Mouse (Mus musculus) midbrain, embryonic 11.5 days (tissue): Measurements from ENCODE around the gene Rbm5. TPM values are rescaled to one million over a fixed set of nuclear protein-coding genes. Genes with fewer than 3 reads are reported as not detected.

Experiments
- ATAC-seq: fragments of 200-750 bp; cut with Nextera tagmentation; 2 replicates; pipeline ENCODE4 v1.8.0; 2017; ENCODE audit warnings: moderate TSS enrichment, moderate library complexity; ENCODE audit not compliant: low FRiP score
- DNase-seq: peaks from one replicate; pipeline ENCODE4 v3.0.0; 2015; ENCODE audit warnings: low spot score; ENCODE audit errors: missing footprints
- H3K27ac ChIP-seq: fragments of 300-500 bp; sonication (generic); 2 replicates; pipeline ENCODE4 v1.5.1; 2014; ENCODE audit warnings: low read depth, low read length
- H3K27me3 ChIP-seq: fragments of 300-500 bp; sonication (generic); 2 replicates; pipeline ENCODE4 v1.6.1; 2014; ENCODE audit warnings: mild to moderate bottlenecking, low read length, moderate library complexity, mixed read lengths; ENCODE audit not compliant: control insufficient read depth, insufficient read depth
- H3K36me3 ChIP-seq: fragments of 300-500 bp; sonication (generic); 2 replicates; pipeline ENCODE4 v1.6.1; 2014; ENCODE audit warnings: mild to moderate bottlenecking, low read length, moderate library complexity, mixed read lengths; ENCODE audit not compliant: control insufficient read depth, insufficient read depth
- H3K4me1 ChIP-seq: fragments of 300-500 bp; sonication (generic); 2 replicates; pipeline ENCODE4 v1.6.1; 2014; ENCODE audit warnings: low read length; ENCODE audit not compliant: control insufficient read depth, insufficient read depth
- H3K4me2 ChIP-seq: fragments of 300-500 bp; sonication (generic); 2 replicates; pipeline ENCODE4 v1.6.1; 2014; ENCODE audit warnings: mild to moderate bottlenecking, moderate library complexity
- H3K4me3 ChIP-seq: fragments of 300-500 bp; sonication (generic); 2 replicates; pipeline ENCODE4 v1.5.1; 2014; ENCODE audit warnings: low read depth, low read length
- H3K9ac ChIP-seq: fragments of 300-500 bp; sonication (generic); 2 replicates; pipeline ENCODE4 v1.6.1; 2014; ENCODE audit warnings: low read length
- H3K9me3 ChIP-seq: fragments of 300-500 bp; sonication (generic); 2 replicates; pipeline ENCODE4 v1.6.1; 2016; ENCODE audit warnings: low read length; ENCODE audit not compliant: control insufficient read depth
- WGBS: fragments of 180-500 bp; shearing (Covaris S2); extraction: QIAGEN DNeasy Blood & Tissue Kit; methylation state at CpG from one replicate; pipeline ENCODE4 v1.1.7; 2014; 5-methylcytosine and 5-hydroxymethylcytosine counted together
- polyA plus RNA-seq: library from polyadenylated mRNA; unstranded; fragments of >200 nt; fragmentation: Nextera tagmentation; extraction: Ambion mirVana; gene quantifications from 2 replicates; pipeline ENCODE4 v1.2.1, GENCODE M21; 2014

The Rbm5 gene
- polyA plus RNA-seq, 1 experiment from 2014 or later, result 191 TPM

- Histone ChIP-seq H3K27me3 (no peaks in the 10 kb centered on the region), H3K36me3 (peaks cover 27% of the 10 kb centered on the region), H3K9ac (peak overlapping the region; percentile 99), H3K4me3 (peak overlapping the region; percentile 96), H3K4me1 (peaks cover 14% of the 10 kb centered on the region), H3K9me3 (no peaks in the 10 kb centered on the region), H3K4me2 (peak overlapping the region; percentile 73), H3K27ac (no peak overlapping the region)
- WGBS, result 18% methylated on average over 4 of the region's 4 CpGs
- ATAC-seq, result no peak
- DNase-seq, result no peak
These were observed 1.3 kb downstream of the Rbm5 start for GRCm38 (mm10) chr9:107769445-107770000.

GRCm38 (mm10) chr9:107768851-107769250 is 1.9 kb downstream of the Rbm5 start:
- Histone ChIP-seq H3K4me2 (peak overlapping the region; percentile 73), H3K27ac (no peak overlapping the region), H3K27me3 (no peaks in the 10 kb centered on the region), H3K9me3 (no peaks in the 10 kb centered on the region), H3K36me3 (peaks cover 30% of the 10 kb centered on the region), H3K4me3 (peak overlapping the region; percentile 96), H3K9ac (no peak overlapping the region), H3K4me1 (peaks cover 14% of the 10 kb centered on the region)
- 94% methylated on average over 5 of the region's 5 CpGs for WGBS
- DNase-seq, result no peak
- no peak for ATAC-seq

- no peak for DNase-seq
- 94% methylated on average over 6 of the region's 6 CpGs for WGBS
- Histone ChIP-seq H3K9ac (no peak overlapping the region), H3K4me3 (no peak overlapping the region), H3K27me3 (no peaks in the 10 kb centered on the region), H3K27ac (no peak overlapping the region), H3K4me1 (no peaks in the 10 kb centered on the region), H3K9me3 (no peaks in the 10 kb centered on the region), H3K36me3 (peaks cover 32% of the 10 kb centered on the region), H3K4me2 (no peak overlapping the region)
- ATAC-seq, result no peak
These were observed 11.2 kb downstream of the Rbm5 start for GRCm38 (mm10) chr9:107759593-107759992.

GRCm38 (mm10) chr9:107750378-107750777 is 20.4 kb downstream of the Rbm5 start:
- ATAC-seq, result no peak
- H3K27me3 ChIP-seq, result no peaks in the 10 kb centered on the region

GRCm38 (mm10) chr9:107748063-107748462 is 22.7 kb downstream of the Rbm5 start:
- Histone ChIP-seq H3K9me3 (no peaks in the 10 kb centered on the region; the same call in 1 of the 2 replicates), H3K9ac (no peak overlapping the region), H3K27me3 (no peaks in the 10 kb centered on the region), H3K27ac (no peak overlapping the region), H3K4me1 (no peaks in the 10 kb centered on the region), H3K36me3 (peaks cover 81% of the 10 kb centered on the region), H3K4me2 (no peak overlapping the region), H3K4me3 (no peak overlapping the region)
- 88% methylated on average over 3 of the region's 3 CpGs for WGBS
- ATAC-seq (no peak), DNase-seq (no peak)

More at GRCm38 (mm10) chr9:107750378-107750777, 20.4 kb downstream of the Rbm5 start:
- peaks cover 68% of the 10 kb centered on the region for H3K36me3 ChIP-seq
- DNase-seq, result no peak
- H3K9ac ChIP-seq, result no peak overlapping the region
- WGBS, result over 99% methylated on average over 5 of the region's 5 CpGs
- no peaks in the 10 kb centered on the region; the same call in 1 of the 2 replicates for H3K9me3 ChIP-seq
- no peak overlapping the region for H3K4me2 ChIP-seq
- H3K27ac ChIP-seq, result no peak overlapping the region
- H3K4me1 ChIP-seq, result no peaks in the 10 kb centered on the region
- H3K4me3 ChIP-seq, result no peak overlapping the region

- Histone ChIP-seq H3K4me1 (no peaks in the 10 kb centered on the region), H3K36me3 (peaks cover 78% of the 10 kb centered on the region), H3K9me3 (no peaks in the 10 kb centered on the region; the same call in 1 of the 2 replicates), H3K27ac (no peak overlapping the region), H3K27me3 (no peaks in the 10 kb centered on the region), H3K9ac (no peak overlapping the region), H3K4me2 (no peak overlapping the region), H3K4me3 (no peak overlapping the region)
- WGBS, result 91% methylated on average over 1 of the region's 1 CpGs
- ATAC-seq (no peak), DNase-seq (no peak)
These were observed 23.5 kb downstream of the Rbm5 start for GRCm38 (mm10) chr9:107747310-107747709.

GRCm38 (mm10) chr9:107746679-107747078 is 24.1 kb downstream of the Rbm5 start:
- no peaks in the 10 kb centered on the region; the same call in 1 of the 2 replicates for H3K9me3 ChIP-seq
- peaks cover 78% of the 10 kb centered on the region for H3K36me3 ChIP-seq
- H3K27ac ChIP-seq, result no peak overlapping the region
- H3K9ac ChIP-seq, result no peak overlapping the region
- DNase-seq, result no peak
- no peaks in the 10 kb centered on the region for H3K27me3 ChIP-seq
- ATAC-seq, result no peak
- H3K4me1 ChIP-seq, result no peaks in the 10 kb centered on the region
- H3K4me3 ChIP-seq, result no peak overlapping the region
- H3K4me2 ChIP-seq, result no peak overlapping the region
- 91% methylated on average over 3 of the region's 3 CpGs for WGBS

- ATAC-seq, result no peak
- H3K36me3 ChIP-seq, result peaks cover 74% of the 10 kb centered on the region
- DNase-seq, result no peak
- no peak overlapping the region for H3K9ac ChIP-seq
- WGBS, result 94% methylated on average over 6 of the region's 6 CpGs
- no peaks in the 10 kb centered on the region; the same call in 1 of the 2 replicates for H3K9me3 ChIP-seq
- no peaks in the 10 kb centered on the region for H3K4me1 ChIP-seq
- H3K27me3 ChIP-seq, result no peaks in the 10 kb centered on the region
- H3K27ac ChIP-seq, result no peak overlapping the region
- no peak overlapping the region for H3K4me2 ChIP-seq
- H3K4me3 ChIP-seq, result no peak overlapping the region
These were observed 26.7 kb downstream of the Rbm5 start for GRCm38 (mm10) chr9:107744061-107744460.

- H3K27ac ChIP-seq, result no peak overlapping the region
- H3K4me2 ChIP-seq, result no peak overlapping the region
- H3K9ac ChIP-seq, result no peak overlapping the region
- 52% methylated on average over 4 of the region's 4 CpGs for WGBS
- ATAC-seq (peak; percentile 29), DNase-seq (peak; percentile 93)
- no peaks in the 10 kb centered on the region for H3K9me3 ChIP-seq
- peaks cover 30% of the 10 kb centered on the region for H3K4me1 ChIP-seq
- H3K27me3 ChIP-seq, result no peaks in the 10 kb centered on the region
- H3K36me3 ChIP-seq, result peaks cover 35% of the 10 kb centered on the region
- no peak overlapping the region for H3K4me3 ChIP-seq
These were observed 32.0 kb downstream of the Rbm5 start for GRCm38 (mm10) chr9:107738841-107739202.
